Mouse (Mus musculus): ENCODE results near the gene Ntrk2.

Ntrk2 gene

GRCm38 (mm10) chr13:59143141-59143744 lies 336.9 kb downstream of the Ntrk2 start:
- DNase-seq: no peak

- peak; percentile 77 for DNase-seq
These were observed 338.0 kb downstream of the Ntrk2 start for GRCm38 (mm10) chr13:59144321-59144856.

- peak; percentile 72 for DNase-seq
These were observed 339.5 kb downstream of the Ntrk2 start for GRCm38 (mm10) chr13:59145677-59146555.

GRCm38 (mm10) chr13:59146616-59147015 lies 340.2 kb downstream of the Ntrk2 start:
- DNase-seq: no peak

GRCm38 (mm10) chr13:59147976-59148375 lies 341.6 kb downstream of the Ntrk2 start:
- peak; percentile 11 for DNase-seq

- DNase-seq: no peak
These were observed 342.4 kb downstream of the Ntrk2 start for GRCm38 (mm10) chr13:59148793-59149192.

- no peak for DNase-seq
These were observed 357.6 kb downstream of the Ntrk2 start for GRCm38 (mm10) chr13:59164015-59164414.

GRCm38 (mm10) chr13:59173840-59174239 lies 367.5 kb downstream of the Ntrk2 start:
- peak; percentile 40 for DNase-seq

- no peak for DNase-seq
These were observed 369.7 kb downstream of the Ntrk2 start for GRCm38 (mm10) chr13:59176021-59176420.

- no peak for DNase-seq
These were observed 370.1 kb downstream of the Ntrk2 start for GRCm38 (mm10) chr13:59176485-59176884.

GRCm38 (mm10) chr13:59177003-59177402 lies 370.6 kb downstream of the Ntrk2 start:
- DNase-seq: no peak

- DNase-seq: peak; percentile 30
These were observed 373.6 kb downstream of the Ntrk2 start for GRCm38 (mm10) chr13:59179986-59180385.

GRCm38 (mm10) chr13:59180781-59181180 lies 374.4 kb downstream of the Ntrk2 start:
- DNase-seq: no peak

GRCm38 (mm10) chr13:59181188-59181947 lies 375.0 kb downstream of the Ntrk2 start:
- no peak for DNase-seq

- peak; percentile 53 for DNase-seq
These were observed 376.3 kb downstream of the Ntrk2 start for GRCm38 (mm10) chr13:59182630-59183029.
